Mouse (Mus musculus) liver, embryonic 14.5 days (tissue): ENCODE measurements around the gene H2afx.

Source experiments
- CTCF ChIP-seq: IDR thresholded peaks from 2 replicates; pipeline ENCODE4 v1.5.1; 2016; ENCODE audit warnings: antibody characterized with exemption, low read depth, control low read depth
- EP300 ChIP-seq: IDR thresholded peaks from 2 replicates; pipeline ENCODE4 v1.6.1; 2016; ENCODE audit warnings: antibody characterized with exemption, low read depth

GRCm38 (mm10) chr9:44337436-44338169 lies 3.1 kb downstream of the H2afx start:
- TF ChIP-seq CTCF (no peak), EP300 (no peak; the same call in 1 of the 2 replicates)
